Mouse (Mus musculus) lung, embryonic 15.5 days (tissue): ENCODE data around the gene Wdr63. TPM values are rescaled to one million over a fixed set of nuclear protein-coding genes. Genes with fewer than 3 reads are reported as not detected.

Experiments
- ATAC-seq: fragments of 200-750 bp; cut with Nextera tagmentation; 2 replicates; pipeline ENCODE4 v1.8.0; 2017; ENCODE audit warnings: moderate number of reproducible peaks, borderline replicate concordance; ENCODE audit not compliant: low FRiP score, low TSS enrichment; ENCODE audit errors: extremely low read depth
- H3K27ac ChIP-seq: fragments of 300-500 bp; sonication (generic); 2 replicates; pipeline ENCODE4 v1.5.1; 2015; ENCODE audit warnings: moderate library complexity, mild to moderate bottlenecking, inconsistent platforms
- H3K27me3 ChIP-seq: fragments of 300-500 bp; sonication (generic); 2 replicates; pipeline ENCODE4 v1.6.1; 2015; ENCODE audit warnings: inconsistent platforms
- H3K36me3 ChIP-seq: fragments of 300-500 bp; sonication (generic); 2 replicates; pipeline ENCODE4 v1.6.1; 2015; ENCODE audit warnings: inconsistent platforms
- H3K4me1 ChIP-seq: fragments of 300-500 bp; sonication (generic); 2 replicates; pipeline ENCODE4 v1.6.1; 2015; ENCODE audit warnings: inconsistent platforms
- H3K4me2 ChIP-seq: fragments of 300-500 bp; sonication (generic); 2 replicates; pipeline ENCODE4 v1.6.1; 2015; ENCODE audit warnings: inconsistent platforms, mild to moderate bottlenecking, moderate library complexity
- H3K4me3 ChIP-seq: fragments of 300-500 bp; sonication (generic); 2 replicates; pipeline ENCODE4 v1.5.1; 2015; ENCODE audit warnings: mild to moderate bottlenecking, inconsistent platforms
- H3K9ac ChIP-seq: fragments of 300-500 bp; sonication (generic); 2 replicates; pipeline ENCODE4 v1.6.1; 2015; ENCODE audit warnings: inconsistent platforms
- H3K9me3 ChIP-seq: fragments of 300-500 bp; sonication (generic); 2 replicates; pipeline ENCODE4 v1.6.1; 2016; ENCODE audit warnings: inconsistent platforms
- WGBS: fragments of 180-500 bp; shearing (Covaris S2); methylation state at CpG from one replicate; pipeline ENCODE4 v1.1.7; 2015; 5-methylcytosine and 5-hydroxymethylcytosine counted together
- polyA plus RNA-seq: library from polyadenylated mRNA; unstranded; fragments of >200 nt; fragmentation: Nextera tagmentation; extraction: Ambion mirVana; gene quantifications from 2 replicates; pipeline ENCODE4 v1.2.1, GENCODE M21; 2015

Gene Wdr63
- polyA plus RNA-seq: 1.8 and 2.2 TPM in 2 replicates

DNA sequence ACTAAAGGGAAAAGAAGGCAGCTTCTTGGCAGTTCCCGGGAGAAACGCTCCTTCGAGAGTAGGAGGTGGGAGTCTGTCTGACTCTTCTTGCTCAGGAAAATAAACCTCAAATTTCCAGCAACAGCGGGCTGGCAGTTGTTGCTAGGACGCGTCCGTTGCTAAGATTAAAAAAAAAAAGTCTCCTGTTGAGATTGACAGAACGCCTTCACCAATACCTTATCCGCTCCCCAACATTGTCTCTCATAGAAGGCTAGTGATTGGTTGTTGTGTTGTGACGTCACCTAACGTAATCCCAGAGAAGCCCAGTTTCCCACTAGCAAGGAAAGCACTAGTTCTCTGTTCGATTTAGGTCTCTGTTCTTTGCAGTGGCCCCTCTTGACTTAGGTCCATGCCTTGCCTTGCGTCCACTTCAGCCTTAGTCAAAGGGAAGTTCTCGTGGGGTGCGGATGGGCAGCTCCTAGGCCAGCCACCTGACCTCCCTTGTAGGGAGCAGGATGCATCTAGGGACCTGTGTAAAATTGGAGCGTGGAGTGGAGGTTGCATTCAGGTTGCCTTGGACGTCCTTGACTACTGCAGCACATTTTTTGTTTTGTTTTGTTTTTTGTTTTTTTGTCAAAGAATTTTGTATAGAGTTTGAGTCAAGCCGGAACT lies at the start of gene Wdr63:
Gene Wdr63, minus strand, starts transcription at position 210 of the 651 bp plus-strand sequence.
- H3K9me3 ChIP-seq: no peaks in the 10 kb centered on the region
- peak within 1 kb of the TSS; percentile 85 for H3K4me2 ChIP-seq
- H3K9ac ChIP-seq: peak within 1 kb of the TSS; percentile 3
- WGBS: 12% methylated on average over 18 of the region's 18 CpGs
- peaks cover 7% of the 10 kb centered on the region; the same call in 1 of the 2 replicates for H3K27me3 ChIP-seq
- H3K4me3 ChIP-seq: peak within 1 kb of the TSS; percentile 47
- peak; percentile 94 for ATAC-seq
- 0 out of 2 replicates have a peak, but pooled peaks cover 6% of the 10 kb centered on the region for H3K4me1 ChIP-seq
- no peak within 1 kb of the TSS for H3K27ac ChIP-seq
- H3K36me3 ChIP-seq: no peaks in the 10 kb centered on the region

DNA sequence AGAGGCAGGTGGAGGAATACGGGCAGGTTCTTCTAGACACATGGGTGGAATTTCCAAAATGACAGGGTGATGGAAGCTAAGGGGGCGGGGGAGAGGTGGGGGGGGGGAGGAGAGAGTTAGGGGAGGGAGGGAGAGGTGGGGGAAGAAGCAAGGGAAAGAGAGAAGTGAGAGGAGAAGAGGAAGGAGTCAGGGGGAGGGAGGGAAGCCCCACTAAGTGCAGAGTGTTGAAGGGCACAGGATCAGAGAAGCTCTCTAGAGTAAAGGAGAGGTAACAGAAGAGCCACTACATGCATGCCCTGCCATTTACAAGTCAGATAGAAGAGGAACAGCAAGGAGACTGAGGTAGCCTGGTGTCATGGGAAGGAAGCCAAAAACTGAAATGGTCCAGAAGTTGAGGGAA lies 48.9 kb upstream of the Wdr63 start:
- H3K9ac ChIP-seq: no peak overlapping the region
- no peak overlapping the region for H3K4me2 ChIP-seq
- no peaks in the 10 kb centered on the region for H3K36me3 ChIP-seq
- no peak overlapping the region for H3K27ac ChIP-seq
- H3K9me3 ChIP-seq: no peaks in the 10 kb centered on the region
- WGBS: 73% methylated on average over 2 of the region's 2 CpGs
- H3K4me1 ChIP-seq: no peaks in the 10 kb centered on the region
- H3K4me3 ChIP-seq: no peak overlapping the region
- ATAC-seq: no peak
- peaks cover 1% of the 10 kb centered on the region; the same call in 1 of the 2 replicates for H3K27me3 ChIP-seq

DNA sequence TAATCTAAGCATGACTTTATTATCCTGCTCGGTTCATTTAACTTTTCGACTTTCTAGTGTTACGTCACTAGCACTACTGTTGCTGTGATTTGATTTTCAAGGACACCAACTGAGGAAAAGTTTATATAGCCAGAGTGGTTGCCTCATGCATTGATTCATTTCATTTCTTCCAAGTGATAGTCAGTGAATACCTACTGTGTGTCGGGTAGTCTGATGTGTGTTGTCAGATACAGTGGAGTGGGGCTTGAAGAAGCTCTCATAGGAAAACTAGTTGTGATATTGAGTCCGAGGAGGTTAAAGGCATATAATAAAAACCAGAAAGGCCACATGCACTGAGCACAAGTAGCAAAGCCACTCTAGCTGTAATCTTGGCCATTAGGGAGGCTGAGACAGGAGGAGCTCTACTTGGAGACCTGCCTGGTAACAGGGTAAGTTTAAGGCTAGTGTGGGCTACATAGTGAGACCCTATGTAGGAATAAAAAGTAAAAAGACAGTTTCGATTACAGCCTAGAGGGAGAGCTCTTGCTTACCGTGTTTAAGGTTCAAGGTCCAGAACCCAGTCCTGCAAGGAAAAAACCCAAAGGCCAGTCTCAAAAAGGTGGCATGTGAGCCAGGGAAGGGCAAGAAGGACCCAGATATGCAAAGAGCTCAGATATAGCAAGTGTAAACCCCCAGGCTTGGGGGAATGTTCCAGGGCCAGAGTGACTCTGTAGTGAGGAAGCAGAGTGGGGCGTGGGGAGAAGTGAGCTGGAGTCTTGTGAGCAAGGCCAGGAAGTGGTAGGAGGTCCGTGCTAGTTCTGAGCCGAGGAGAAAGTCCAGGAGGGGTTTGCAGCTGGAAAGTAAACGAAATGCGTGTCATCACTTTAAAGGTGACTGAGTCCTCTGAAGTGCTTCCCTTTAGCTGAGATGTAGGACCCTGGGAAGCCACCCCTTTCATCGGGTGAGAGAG lies 48.0 kb upstream of the Wdr63 start:
- no peak for ATAC-seq
- no peak overlapping the region for H3K27ac ChIP-seq
- no peak overlapping the region for H3K4me3 ChIP-seq
- H3K9me3 ChIP-seq: no peaks in the 10 kb centered on the region
- H3K4me1 ChIP-seq: no peaks in the 10 kb centered on the region
- H3K27me3 ChIP-seq: peaks cover 7% of the 10 kb centered on the region; the same call in 1 of the 2 replicates
- H3K4me2 ChIP-seq: no peak overlapping the region
- no peak overlapping the region for H3K9ac ChIP-seq
- H3K36me3 ChIP-seq: no peaks in the 10 kb centered on the region
- 57% methylated on average over 13 of the region's 13 CpGs for WGBS

DNA sequence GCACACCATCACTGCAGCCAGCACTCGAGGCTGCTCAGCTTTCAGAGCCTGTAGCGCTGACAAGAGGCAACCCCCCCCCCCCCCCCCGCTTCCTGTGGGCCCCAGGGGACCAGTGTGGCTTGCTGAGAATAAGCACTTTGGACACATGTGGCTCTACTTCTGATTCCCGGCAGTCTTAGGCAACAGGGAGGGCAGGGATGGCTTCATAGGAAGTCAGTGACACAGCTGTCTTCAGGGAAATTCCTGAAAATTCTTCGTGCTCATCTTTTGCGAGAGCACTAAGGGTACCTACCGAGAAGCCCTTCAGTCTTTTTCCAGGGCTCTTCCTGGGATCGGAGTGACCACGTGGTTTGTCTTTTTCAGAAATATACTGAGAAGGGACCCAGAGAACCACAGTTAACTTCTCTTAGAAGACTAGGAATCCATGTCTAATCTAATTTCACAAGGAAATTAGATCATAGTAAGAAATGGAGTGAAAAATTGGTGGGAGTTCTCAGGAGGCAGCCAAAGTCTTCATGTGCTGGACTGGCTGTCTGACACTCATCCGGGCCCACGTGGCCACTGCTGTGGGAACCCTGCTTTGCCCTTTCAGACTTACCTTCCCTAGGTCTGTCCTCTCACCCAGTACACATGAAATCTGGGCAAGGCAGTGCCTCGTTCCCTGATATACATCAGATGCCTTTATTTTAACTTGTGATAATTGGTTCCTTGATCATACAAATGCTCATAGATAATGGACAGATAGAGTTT lies 46.1 kb upstream of the Wdr63 start:
- H3K36me3 ChIP-seq: no peaks in the 10 kb centered on the region
- H3K27ac ChIP-seq: no peak overlapping the region
- ATAC-seq: no peak
- WGBS: 28% methylated on average over 12 of the region's 12 CpGs
- no peaks in the 10 kb centered on the region for H3K9me3 ChIP-seq
- peaks cover 7% of the 10 kb centered on the region; the same call in 1 of the 2 replicates for H3K4me1 ChIP-seq
- H3K27me3 ChIP-seq: peaks cover 7% of the 10 kb centered on the region; the same call in 1 of the 2 replicates
- H3K9ac ChIP-seq: no peak overlapping the region
- no peak overlapping the region for H3K4me3 ChIP-seq
- no peak overlapping the region for H3K4me2 ChIP-seq

DNA sequence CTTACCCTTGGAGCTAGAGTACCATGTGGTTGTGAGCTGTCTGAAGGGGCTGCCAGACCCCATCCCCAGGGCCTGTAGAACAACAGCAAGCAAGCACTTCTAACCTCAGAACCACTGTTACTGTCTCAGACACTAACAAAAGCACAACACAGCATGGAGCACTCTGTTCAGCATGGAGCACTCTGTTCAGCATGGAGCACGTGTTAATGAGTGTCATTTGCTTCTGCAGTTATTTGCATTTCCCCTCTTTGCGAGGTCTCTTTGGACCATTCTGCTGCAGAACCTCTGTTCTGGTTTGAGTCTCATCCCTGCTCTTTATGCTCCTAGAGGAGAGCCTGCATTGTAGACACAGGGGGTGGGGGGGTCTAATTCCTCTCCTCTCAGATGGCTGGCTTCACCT lies 45.0 kb upstream of the Wdr63 start:
- ATAC-seq: no peak
- H3K4me2 ChIP-seq: no peak overlapping the region
- peaks cover 7% of the 10 kb centered on the region; the same call in 1 of the 2 replicates for H3K4me1 ChIP-seq
- no peaks in the 10 kb centered on the region for H3K9me3 ChIP-seq
- no peak overlapping the region for H3K9ac ChIP-seq
- WGBS: 78% methylated on average over 2 of the region's 2 CpGs
- peaks cover 7% of the 10 kb centered on the region; the same call in 1 of the 2 replicates for H3K27me3 ChIP-seq
- no peak overlapping the region for H3K4me3 ChIP-seq
- H3K27ac ChIP-seq: no peak overlapping the region
- no peaks in the 10 kb centered on the region for H3K36me3 ChIP-seq

DNA sequence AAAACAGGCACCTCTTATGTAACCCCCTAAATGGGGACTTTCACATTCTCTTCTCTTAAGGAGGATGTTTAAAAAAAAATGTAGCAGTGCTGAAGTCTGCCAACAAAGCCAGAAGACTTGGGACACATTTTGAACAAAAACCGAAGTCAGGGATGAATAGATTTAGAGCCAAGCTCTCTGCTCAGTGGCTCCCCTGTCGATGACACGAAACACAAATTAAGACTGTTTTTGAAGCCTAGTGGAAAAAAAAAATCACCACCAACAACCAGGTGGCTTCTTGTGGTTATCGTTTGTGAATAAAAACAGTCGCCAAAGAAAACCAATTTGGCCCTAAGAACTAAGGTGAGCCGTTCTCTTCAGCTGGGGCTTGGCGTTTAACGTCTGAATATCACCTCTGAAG lies 44.4 kb upstream of the Wdr63 start:
- H3K4me3 ChIP-seq: no peak overlapping the region
- peaks cover 7% of the 10 kb centered on the region; the same call in 1 of the 2 replicates for H3K27me3 ChIP-seq
- H3K4me2 ChIP-seq: no peak overlapping the region
- H3K27ac ChIP-seq: no peak overlapping the region
- ATAC-seq: no peak
- no peaks in the 10 kb centered on the region for H3K9me3 ChIP-seq
- no peaks in the 10 kb centered on the region for H3K36me3 ChIP-seq
- WGBS: 83% methylated on average over 8 of the region's 8 CpGs
- H3K9ac ChIP-seq: no peak overlapping the region
- peaks cover 7% of the 10 kb centered on the region; the same call in 1 of the 2 replicates for H3K4me1 ChIP-seq

DNA sequence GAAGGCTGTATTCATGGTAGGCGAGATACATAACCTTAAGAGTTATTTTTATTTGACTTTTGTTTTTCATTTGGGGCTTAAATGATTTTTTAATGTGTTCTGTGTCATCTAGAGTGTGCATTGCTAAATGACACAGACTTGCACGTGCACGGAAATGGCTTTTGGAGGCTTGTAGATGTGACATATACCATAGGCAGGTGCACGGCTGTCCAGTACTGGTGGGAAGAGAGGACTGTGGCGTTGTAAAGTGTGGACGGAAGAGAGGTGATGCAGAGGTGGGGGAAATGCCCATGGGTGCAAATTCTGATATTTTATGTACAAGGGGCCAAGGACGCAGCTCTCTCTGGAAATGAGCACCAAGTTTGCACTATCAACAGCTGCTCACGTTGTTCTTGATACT lies 43.8 kb upstream of the Wdr63 start:
- ATAC-seq: no peak
- no peaks in the 10 kb centered on the region for H3K36me3 ChIP-seq
- H3K4me1 ChIP-seq: peaks cover 7% of the 10 kb centered on the region; the same call in 1 of the 2 replicates
- no peak overlapping the region for H3K9ac ChIP-seq
- peaks cover 7% of the 10 kb centered on the region; the same call in 1 of the 2 replicates for H3K27me3 ChIP-seq
- H3K4me3 ChIP-seq: no peak overlapping the region
- H3K27ac ChIP-seq: no peak overlapping the region
- WGBS: 84% methylated on average over 8 of the region's 8 CpGs
- no peaks in the 10 kb centered on the region for H3K9me3 ChIP-seq
- no peak overlapping the region for H3K4me2 ChIP-seq

DNA sequence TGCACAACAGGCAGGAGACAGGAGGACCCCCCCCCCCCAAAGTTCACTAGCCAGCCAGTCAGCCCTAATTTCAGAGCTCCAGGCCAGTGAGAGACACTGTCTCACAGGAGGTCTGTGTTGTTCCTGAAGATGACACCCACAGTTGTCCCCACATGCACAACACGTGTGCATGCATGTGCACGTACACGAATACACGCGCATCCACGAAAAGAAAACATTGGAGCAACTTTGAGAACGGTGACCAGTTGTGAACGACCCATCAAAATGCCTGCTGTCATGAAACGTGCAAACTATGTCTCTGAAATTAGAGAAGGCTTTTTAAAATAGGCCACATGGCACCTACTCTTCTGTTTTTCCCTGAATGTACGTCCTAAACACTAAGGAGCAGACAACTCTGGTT lies 43.4 kb upstream of the Wdr63 start:
- no peaks in the 10 kb centered on the region for H3K36me3 ChIP-seq
- H3K9ac ChIP-seq: no peak overlapping the region
- WGBS: 91% methylated on average over 10 of the region's 10 CpGs
- no peaks in the 10 kb centered on the region for H3K9me3 ChIP-seq
- ATAC-seq: no peak
- H3K4me3 ChIP-seq: no peak overlapping the region
- no peak overlapping the region for H3K4me2 ChIP-seq
- H3K27ac ChIP-seq: no peak overlapping the region
- peaks cover 7% of the 10 kb centered on the region; the same call in 1 of the 2 replicates for H3K4me1 ChIP-seq
- peaks cover 7% of the 10 kb centered on the region; the same call in 1 of the 2 replicates for H3K27me3 ChIP-seq

DNA sequence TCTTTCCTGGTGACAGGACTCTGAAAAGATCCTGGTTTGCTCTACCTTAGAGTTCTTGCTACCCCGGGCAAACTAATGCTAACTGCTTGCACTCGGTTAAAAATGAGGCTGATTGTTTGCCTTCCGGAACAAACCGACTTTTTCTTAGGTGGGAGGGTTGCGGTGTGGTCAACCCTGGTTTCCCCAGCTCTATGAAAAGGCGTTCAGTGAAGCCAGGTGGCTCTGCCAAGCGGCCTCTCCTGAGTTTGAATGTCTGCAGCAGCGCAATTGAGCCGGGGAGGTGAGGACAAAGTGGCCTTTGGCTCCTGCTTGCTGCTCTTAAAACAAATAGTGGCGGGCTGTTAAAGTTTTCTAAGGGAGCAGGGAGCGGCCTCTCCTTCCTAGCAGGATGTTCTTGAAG lies 42.6 kb upstream of the Wdr63 start:
- ATAC-seq: no peak; the same call in 1 of the 2 replicates
- Histone ChIP-seq H3K4me2 (peak overlapping the region; percentile 94), H3K9ac (peak overlapping the region; percentile 35), H3K4me3 (peak overlapping the region; percentile 44), H3K27me3 (peaks cover 7% of the 10 kb centered on the region; the same call in 1 of the 2 replicates), H3K27ac (no peak overlapping the region), H3K4me1 (peaks cover 7% of the 10 kb centered on the region; the same call in 1 of the 2 replicates), H3K36me3 (no peaks in the 10 kb centered on the region), H3K9me3 (no peaks in the 10 kb centered on the region)
- WGBS: 11% methylated on average over 11 of the region's 11 CpGs

DNA sequence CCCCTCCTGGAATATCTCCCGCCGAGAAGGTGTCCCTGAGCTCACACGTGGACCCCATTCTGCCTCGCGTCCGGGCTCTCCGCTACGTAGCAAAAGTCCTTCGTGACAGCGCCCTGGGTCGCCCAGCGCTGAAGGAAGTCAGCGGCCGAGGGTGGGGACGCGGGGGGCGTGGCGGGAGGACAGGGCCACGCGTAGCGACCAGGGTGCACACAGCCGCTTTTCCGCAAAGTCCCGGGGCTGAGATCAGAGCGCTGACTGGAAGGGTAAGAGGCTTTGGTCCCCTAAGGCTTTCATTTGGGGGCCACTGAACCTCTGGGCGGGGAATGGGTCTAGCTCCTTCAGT lies 42.1 kb upstream of the Wdr63 start:
- peak; percentile 76 for ATAC-seq
- Histone ChIP-seq H3K9ac (peak overlapping the region; percentile 35), H3K4me2 (peak overlapping the region; percentile 94), H3K27me3 (peaks cover 7% of the 10 kb centered on the region; the same call in 1 of the 2 replicates), H3K4me1 (peaks cover 7% of the 10 kb centered on the region; the same call in 1 of the 2 replicates), H3K36me3 (no peaks in the 10 kb centered on the region), H3K9me3 (no peaks in the 10 kb centered on the region), H3K27ac (no peak overlapping the region), H3K4me3 (peak overlapping the region; percentile 44)
- under 1% methylated on average over 26 of the region's 26 CpGs for WGBS
